Mouse (Mus musculus) small intestine, adult 2 months (tissue): ENCODE measurements around the gene Cd300e.

Source experiments
- CTCF ChIP-seq: fragments of 200-500 bp; IDR thresholded peaks from 2 replicates; pipeline ENCODE4 v1.5.1; 2012; ENCODE audit warnings: low read depth, mild to moderate bottlenecking, control low read depth, inconsistent platforms, low read length, moderate library complexity, mixed read lengths; ENCODE audit not compliant: insufficient replicate concordance, insufficient read length; ENCODE audit errors: extremely low read depth
- POLR2A ChIP-seq: fragments of 200-500 bp; IDR thresholded peaks from 2 replicates; pipeline ENCODE4 v1.6.1; 2012; ENCODE audit warnings: low read depth, mild to moderate bottlenecking, control low read depth, inconsistent platforms, low read length, moderate library complexity

DNA sequence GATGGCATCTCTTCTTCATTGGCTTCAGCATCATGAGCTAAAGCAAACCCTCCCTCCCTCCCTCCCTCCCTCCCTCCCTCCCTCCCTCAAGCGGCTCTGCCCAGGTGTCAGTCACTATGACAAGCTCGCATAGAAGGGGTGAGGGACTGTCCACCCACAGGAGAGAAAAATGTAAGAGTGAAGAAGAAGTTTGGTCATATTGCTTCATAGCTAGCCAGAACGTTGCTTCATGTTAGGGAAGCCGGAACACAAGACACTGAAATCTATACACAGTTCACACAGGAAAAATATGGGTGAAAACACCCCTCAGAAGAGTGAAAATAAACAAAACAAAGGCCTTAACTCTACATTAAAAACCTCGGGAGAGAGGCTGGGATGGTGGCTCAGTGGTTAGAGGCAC is 48.3 kb upstream of the Cd300e start:
- TF ChIP-seq CTCF: no peak
- no peak for TF ChIP-seq POLR2A
